Mouse (Mus musculus) gastrocnemius, postnatal 25 days (tissue): ENCODE results near the gene Tescl. TPM values are rescaled to one million over a fixed set of nuclear protein-coding genes. Genes with fewer than 3 reads are reported as not detected.

Source experiments
- DNase-seq: peaks from one replicate; pipeline ENCODE4 v3.0.0; 2022
- long read RNA-seq, 2 experiments: library from polyadenylated mRNA; stranded (forward); transcript quantifications; one replicate each; pipeline ENCODE4 v2.0.0; 2021
- total RNA-seq, 2 experiments: library from RNA; stranded (reverse); gene quantifications; 1 replicate in 1 of 2; 2 replicates in 1 of 2; pipeline ENCODE4 v1.2.3; 2021

Tescl gene
- not detected for total RNA-seq
- long read RNA-seq, experiment 1: 0 reads
- long read RNA-seq, experiment 2: 0 reads

DNA sequence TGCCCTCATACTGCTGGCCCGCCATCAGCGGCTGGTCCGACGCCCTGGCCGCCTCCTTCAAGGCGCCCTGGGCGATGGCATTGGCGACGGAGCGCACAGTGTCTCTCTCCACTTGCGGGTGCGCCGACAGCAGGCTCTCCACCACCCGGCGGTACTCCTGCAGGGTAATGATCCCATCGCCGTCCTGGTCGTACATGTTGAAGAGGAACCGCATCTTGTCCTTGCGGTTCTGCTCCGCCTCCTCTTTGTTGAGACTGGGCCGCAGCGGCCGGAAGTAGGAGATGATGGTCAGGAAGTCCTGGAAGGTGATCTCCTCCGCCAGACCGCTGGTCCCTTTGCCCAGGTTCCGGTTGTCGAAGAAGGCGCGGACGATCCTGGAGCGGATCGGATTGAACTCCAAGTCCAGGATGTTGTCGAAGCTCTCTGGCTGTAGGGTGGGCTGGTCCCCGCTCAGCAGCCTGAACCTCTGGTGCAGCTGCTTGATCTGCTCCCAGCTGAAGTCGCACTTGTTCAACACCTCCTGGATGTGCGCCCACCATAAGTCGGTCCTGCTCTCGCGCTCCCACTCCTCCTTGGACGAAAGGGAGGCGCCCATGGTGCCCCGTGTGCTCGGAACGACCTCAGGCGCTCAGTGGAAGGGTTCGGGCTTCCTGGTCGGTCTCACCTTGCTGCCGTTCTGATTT lies at the start of gene Tescl:
Gene Tescl, minus strand, starts transcription at position 633 of the 683 bp plus-strand sequence.
- no peak for DNase-seq

DNA sequence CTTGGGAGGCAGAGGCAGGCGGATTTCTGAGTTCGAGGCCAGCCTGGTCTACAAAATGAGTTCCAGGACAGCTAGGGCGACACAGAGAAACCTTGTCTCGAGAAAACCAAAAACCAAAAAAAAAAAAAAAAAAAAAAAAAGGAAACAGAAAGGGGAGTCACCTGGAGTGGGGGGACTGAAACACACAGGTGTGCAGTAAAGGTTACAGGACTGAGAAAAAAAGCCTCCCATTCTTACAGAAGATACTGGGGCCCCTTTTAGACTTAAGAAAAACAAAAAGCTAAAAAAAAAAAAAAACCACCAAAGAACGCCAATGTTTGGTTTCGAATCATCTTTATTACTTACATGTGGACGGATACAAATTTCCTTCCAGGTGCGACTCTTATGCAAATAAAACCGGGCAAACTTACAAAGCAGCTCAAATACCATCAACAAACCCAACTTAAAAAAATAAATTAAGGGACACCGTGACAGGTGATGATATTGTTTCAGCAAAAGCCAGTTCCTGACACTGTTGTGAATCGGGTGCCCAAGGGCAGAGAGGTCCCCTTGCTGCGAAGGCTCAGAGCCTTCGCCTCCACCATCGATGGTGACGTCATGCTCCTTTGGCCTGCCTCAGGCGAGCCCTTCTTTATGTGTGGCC lies 49.1 kb upstream of the Tescl start:
- DNase-seq: no peak

DNA sequence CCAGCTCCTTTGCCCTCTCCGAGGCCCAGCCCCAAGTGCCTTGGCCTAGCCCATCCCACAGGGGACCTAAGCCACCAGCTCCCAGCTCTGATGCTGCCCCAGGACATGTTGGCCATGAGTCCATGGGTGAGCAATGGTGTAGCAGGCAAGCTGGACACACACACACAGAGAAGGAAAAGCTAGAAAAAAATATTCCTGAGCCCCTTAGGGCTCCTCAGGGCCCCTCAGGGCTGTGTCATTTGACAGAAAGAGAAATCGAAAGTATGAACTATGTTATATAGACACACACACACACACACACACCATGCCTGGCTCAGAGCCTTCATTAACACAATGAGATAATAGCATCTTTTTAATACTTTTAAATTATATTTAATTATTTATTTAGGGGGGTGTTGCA lies 46.6 kb upstream of the Tescl start:
- no peak for DNase-seq

DNA sequence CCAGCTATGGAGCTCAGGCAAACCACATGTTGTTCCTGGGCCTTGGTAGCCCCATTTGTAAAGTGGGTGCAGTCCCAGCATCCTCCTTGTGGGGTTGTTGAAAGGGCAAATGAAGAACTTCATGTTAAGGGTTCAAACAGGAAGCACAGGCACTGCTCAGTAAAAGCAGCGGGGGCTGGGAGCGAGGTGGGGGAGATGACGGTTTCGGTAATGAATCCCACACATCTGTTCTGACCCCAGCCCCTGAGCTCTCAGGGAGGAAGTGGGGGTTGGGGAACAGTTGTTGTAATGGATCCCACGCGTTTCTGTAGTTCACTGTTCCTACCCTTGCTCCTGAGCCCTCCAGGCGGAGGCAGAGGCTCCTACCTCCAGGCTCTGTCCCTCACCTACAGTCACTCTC lies 46.2 kb upstream of the Tescl start:
- no peak for DNase-seq

DNA sequence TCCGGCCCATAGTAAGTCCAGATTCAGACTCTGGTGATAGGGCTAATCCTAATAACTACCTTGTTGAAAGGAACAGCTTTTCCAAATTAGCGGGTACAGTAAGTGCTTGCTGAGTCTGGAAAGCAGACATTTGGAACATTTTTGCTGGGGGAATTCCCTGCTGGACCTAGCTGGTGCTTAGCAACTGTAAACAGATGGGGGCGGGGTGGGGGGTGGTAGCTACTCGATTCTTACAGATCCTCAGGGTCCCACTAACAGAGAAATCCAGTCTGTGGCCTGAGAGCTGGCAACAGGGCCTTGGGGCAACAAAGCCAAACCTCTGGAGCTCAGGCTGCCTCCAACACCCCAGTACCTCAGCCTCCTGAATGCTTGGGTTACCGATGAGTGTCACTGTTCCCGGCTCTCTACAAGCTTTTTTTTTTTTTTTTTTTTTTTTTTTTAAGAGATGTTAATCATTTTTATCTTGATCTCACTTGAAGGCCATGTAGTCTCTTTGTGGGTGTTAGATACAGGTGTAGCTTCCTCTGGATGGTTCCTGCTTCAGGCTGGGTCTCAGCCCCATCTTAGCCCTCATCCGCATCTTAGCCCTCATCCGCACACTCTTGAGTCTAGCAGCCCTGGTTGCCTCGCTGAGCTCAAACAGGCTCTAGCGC lies 44.4 kb upstream of the Tescl start:
- DNase-seq: no peak

DNA sequence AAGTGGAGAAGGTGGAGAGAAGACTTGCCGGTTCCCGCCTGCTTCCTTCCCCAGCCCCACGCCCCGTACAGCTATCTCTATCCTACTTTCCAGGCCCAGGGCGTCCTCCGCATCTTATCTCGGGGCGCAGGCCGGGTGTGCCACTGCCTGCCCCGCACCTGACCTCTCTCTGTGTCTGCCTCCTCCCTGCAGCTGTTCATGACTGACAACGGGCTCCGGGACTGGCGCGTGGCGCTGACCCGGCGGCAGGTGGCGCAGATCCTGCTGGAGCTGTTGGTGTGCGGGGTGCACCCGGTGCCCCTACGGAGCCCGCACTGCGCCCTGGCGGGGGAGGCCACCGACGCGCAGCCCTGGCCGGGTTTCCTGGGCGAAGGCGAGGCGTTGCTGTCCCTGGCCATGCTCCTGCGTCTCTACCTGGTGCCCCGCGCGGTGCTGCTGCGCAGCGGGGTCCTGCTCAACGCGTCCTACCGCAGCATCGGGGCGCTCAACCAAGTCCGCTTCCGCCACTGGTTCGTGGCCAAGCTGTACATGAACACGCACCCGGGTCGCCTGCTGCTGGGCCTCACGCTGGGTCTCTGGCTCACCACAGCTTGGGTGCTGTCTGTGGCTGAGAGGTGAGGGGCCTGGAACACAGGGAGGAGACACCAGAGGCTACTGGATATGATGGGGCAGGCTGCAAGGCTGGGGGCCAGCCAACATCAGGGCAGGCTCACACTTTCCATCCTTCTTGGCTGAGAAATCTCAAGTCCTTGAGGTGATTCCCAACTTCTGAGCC lies 43.5 kb upstream of the Tescl start:
- peak; percentile 37 for DNase-seq

DNA sequence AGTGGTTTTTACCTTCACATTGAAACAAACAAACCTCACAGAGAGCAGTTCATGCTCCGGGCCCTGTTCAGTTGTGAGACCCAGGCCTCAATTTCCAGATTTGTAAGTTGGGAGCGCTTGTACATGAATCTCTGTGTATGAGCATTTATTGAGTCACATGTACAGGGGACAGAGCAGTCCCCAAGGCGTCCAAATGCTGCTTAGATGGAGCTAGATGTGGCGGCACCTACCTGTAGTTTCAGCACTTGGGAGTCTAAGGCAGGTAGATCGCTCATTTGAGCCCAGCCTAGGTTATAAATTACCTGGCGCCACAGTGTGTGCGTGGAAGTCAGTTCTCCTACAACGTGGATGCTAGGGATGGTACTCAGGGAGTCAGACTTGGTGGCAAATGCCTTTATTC lies 42.7 kb upstream of the Tescl start:
- DNase-seq: no peak

DNA sequence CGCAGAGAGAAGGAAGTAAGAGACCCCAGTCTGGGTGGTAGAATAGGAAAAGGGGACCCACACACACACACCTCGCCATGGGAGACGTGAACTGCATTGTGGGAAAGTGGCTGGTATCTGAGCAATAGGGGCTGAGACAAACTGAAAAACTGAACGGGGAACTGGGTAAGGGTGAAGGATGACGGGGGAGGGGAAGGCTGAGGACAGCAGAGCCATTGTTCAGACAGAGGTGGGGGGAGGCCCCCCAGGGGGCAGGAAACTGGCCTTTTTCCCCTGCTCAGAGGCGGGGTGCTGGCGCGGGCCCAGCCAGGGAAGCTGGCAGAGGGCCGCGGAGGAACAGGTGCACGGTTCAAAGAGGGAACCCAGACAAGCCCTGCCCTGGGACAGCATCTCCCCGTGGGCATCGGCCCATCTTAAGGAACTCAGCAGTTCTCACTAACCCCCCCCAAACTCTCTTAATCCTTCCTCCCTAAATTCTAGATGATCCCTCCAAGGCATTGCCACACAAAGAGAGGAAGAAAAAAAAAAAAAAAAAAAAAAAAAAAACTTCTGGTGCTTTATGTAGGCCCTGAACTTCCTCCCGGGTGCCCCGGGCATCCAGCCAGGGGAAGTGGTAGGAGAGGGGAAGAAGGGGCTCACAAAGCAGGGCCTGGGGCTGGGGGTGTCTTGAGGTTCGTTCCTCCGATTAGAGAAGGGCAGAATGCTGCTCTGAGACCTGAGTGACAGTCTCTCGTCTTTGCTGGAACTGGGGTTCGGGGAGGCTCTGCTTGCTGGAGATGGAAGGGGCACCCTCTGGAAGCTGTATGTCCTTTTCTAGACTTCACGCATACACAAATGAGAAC lies 40.0 kb upstream of the Tescl start:
- DNase-seq: peak; percentile 59

DNA sequence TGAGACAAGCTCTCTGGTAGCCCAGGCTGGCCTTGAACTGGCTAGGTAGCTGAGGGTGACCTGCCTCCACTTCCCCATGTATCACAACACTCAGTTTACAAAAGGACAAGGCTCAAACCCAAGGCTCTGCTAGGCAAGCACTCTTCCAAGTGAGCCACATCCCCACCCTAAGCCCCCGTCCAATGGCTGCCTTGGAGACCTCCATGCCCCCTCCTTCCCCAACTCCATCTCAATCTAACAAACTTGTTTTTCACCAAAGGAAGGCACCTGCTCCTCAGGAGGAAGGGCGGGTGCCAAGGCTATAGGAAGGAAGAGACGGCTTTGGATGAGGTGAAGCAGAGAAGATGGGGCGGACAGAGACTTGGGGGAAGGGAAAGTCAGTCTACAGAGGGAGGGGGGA lies 39.0 kb upstream of the Tescl start:
- no peak for DNase-seq

DNA sequence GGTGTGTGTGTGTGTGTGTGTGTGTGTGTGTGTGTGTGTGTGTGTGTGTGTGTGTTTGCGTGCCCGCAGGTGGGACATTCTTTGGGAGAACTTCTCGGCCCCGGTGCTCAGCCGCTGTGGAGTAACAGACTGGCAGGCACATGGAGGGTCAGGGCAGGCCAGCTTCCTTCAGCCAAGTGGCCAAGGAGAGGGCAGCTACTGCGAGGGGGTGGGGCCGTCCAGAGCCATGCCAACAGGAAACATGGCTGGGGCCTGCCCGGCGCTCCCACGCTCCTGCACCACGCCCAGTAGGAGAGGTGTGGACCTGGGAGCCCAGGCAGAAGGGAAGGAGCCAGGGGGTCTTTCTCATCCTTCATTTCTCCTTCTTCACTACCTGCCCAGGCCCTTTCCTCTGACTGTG lies 38.6 kb upstream of the Tescl start:
- no peak for DNase-seq

DNA sequence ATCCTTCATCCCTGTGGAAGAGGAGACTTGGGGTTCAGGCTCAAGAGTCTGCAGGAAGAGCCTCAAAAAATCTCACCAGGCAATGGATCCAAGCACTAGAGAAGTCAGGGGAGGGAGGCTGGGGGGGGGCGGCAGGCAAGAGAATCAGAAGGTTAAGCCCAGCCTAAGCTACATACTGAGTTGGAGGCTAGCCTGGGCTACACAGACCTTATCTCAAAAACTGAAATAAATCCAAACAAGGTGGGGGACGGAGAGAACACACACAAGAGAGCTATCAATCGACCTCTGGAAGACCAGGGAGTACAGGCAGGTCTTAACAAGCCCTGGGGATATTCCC lies 38.0 kb upstream of the Tescl start:
- no peak for DNase-seq

DNA sequence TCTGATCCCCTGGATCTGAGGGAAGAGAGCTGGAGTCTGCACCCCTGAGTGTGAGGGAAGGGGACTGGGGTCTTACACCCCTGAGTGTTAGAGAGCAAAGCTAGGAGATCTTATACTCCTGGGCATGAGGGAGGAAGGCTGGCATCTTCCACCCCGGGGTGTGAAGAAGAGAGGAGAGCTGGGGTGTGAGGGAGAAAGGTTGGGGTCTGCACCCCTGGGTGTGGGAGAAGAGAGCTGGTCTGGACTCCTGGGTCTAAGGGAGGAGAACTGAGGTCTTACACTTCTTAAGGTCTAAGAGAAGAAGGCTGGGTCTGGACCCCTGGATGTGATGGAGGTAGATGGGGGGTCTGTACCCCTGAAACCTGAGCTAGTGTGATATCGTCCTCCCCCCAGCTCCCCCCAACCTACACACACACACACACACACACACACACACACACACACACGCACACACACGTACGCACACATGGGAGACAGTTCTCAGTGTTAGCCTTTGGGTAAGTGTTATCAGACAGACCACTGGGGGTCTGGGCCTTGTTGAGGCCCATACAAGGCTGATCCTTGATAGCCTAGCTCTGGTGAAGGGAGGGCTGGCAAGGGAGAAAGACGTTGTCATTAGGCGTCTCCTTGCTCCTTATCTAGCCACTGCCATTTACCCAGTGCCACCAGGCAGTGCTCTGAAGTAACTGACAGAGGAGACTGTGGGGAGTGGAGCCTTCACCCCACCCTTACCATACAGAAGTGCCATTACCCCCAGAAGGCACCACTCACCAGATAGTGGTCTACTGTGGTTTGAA lies 37.5 kb upstream of the Tescl start:
- no peak for DNase-seq

DNA sequence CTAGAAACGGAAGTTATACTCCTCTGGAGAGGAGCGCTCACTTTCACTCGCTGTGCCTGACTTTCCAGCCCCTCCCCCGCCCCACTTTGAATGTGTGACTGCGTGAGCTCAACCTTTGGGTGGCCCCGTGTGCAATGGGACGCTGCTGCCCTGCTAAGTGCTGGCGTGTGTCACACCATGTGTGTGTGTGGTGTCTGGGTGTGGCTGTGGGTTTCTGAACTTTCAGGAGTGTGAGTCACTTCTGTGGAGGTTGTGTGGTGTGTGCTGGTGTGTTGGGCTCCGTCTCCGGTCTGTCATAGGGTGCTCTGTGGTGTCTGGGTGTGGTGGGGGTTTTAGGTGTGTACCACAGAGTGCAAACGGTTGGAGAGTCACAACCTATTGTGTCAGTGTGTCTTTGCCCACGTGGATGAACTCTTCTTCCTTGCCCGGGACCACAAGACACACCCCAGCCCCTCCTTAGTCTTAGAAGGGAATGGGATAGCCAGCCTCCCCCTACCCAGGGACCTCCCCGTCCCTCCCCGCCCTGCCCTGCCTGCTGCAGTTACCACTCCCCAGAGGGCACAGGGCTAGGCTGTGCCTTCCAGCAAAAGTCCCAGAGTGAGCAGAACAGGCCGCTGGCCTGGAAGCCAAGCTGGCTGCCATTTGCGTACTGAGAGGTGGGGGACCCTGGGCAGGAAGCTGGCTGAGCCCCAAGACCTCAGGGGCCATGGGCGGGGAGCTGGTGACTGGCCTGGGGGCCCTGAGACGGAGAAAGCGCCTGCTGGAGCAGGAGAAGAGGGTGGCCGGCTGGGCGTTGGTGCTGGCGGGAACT lies 36.2 kb upstream of the Tescl start, which contains the start of gene Kcnn4:
Gene Kcnn4, plus strand, starts transcription at position 533 of the 811 bp plus-strand sequence.
- DNase-seq: no peak

DNA sequence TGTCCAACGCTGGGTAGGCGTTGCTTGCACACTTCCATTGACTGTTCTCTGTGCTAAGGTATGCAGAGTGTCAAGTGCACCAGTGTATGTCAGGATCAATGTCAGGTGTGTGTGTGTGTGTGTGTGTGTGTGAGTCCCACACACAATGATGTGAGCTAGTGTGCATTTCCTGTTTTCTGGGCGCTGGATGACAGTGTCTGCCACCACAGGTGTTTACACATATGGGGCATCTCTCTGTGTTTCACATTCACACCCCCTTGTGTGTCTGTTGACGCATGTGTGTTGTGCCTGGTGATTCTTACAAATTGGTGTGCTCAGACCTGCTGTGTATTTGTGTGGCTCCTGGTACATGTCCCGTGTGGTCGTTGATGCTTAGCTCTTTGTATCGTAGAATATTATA lies 35.2 kb upstream of the Tescl start:
- DNase-seq: no peak

DNA sequence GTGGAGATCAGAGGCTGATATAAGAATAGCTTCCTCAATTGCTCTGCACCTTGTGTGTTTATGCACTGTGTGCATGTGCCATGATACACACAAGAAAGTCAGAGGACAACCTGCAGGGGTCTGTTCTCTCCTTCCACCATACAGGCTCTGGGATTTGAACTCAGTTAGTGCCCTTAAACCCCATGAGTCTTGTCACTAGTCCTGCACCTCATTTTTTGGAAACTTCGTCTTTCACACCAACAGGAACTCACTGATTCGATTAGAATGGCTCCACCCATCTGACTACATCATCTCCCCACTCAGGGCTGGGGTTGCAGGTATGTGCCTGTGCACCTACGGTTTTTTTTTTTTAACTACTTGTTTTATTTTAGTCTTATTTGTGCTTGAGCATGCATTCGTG lies 34.5 kb upstream of the Tescl start:
- no peak for DNase-seq

DNA sequence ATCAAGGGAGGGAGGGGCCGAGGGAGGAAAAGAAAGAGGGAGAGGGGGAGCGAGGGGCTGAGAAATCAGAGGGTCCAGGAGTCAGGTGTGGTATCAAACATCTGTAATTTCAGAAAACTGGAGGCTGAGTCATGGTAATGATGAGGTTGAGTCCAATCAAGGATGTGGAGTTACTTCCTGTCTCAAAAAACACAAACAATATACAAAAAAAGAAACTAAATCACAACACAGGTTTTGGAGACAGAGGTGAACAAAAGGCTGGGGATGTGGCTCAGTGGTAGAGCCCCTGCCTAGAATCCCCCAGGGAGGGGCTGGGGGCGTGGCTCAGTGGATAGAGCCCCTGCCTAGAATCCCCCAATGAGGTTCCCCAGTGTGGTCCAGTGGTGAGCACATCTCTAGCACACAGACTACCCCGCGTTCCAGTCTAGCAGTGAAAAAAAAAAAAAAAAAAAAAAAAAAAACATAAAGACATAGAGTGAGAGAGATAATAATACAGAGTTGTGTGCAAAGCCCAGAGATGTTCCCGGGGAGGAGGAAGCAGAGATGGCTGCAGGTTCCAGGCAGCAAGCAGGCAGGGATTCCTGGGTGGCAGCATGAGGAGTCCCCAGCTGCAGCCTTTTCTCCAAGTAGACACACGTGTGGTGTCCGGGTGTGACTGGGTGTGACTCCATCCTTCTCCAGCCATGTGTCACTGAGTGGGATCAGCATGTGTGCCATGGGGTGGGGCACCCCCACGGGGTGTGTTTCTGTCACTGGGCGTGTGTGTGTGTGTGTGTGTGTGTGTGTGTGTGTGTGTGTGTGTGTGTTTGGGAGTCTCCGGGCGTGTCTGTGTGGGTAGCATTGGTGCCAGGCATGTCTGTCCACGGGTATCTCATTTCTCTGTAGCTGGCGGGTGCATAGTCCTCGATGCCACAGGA lies 33.2 kb upstream of the Tescl start:
- no peak for DNase-seq

DNA sequence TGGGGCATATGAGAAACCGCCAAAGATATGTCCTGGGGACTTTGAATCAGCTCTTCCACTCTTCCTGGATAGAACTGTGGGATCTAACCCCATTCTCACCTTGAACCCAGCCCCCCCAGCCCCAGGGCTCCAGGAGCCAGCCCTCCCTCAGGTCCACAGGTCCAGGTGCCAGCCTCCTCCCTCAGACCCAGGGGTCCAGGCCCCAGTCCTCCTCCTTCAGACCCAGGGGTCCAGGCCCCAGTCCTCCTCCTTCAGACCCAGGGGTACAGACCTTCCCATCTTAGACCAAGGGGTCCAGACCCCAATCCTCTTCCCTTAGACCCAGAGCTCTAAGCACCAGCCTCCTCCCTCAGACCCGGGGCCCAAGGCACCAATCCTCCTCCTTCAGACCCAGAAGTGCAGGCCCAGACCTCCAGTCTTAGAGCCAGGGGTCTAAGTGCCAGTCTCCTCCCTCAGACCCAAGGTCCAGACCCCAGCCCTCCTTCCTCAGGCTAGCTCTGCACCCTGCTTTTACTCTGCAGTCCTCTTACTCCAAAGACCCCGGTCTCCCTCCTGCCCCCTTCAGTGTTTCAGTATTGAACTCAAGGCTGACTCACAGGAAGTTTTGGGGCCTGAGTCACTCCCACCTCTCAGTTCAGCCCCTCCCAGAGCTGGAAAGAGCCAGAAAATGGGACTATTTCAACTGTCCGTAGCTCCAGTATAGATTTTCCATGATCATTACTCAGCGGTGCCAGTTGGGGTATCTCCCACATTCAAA lies 31.7 kb upstream of the Tescl start:
- no peak for DNase-seq

DNA sequence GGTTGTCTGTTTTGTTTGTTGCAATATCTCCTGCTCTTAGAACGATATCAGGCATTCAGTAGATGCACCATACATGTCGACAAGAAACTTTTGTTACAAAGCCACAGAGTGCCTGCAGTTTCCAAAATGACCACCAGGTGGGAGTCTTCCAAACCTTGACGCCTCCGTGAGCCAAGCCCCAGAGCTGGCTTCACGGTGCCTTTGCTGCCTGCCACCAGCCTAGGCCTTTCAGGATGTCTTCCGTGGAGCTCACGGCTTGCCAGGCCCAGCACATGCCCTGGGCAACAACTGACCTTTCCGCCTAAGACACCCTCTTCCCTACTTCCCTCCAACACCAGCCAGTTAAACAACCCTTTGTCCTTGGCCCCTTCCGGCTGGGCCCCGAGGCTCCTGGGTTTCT lies 31.1 kb upstream of the Tescl start:
- DNase-seq: peak; percentile 65
